In genomic region chr19:28393766-28394165, GRCm38 (mm10) we compare ENCODE assay signal across 16 mouse cellular contexts.
"Had no signal": no experiment of that assay in that cellular context is flagged by ENCODE, and none has a peak within 500 bp of the region (broad histone marks: within the 10 kb centered on the region; RNA-seq: fewer than 3 reads in every experiment).

No protein-coding gene starts in this region.

- H3K27ac ChIP-seq: lung, embryonic 15.5 days; macrophage; midbrain, embryonic 13.5 days; midbrain, embryonic 15.5 days; neural tube, embryonic 12.5 days had no signal

- DNase-seq: liver, postnatal 0 days; lung, adult 2 months; lung, postnatal 14 days; lung, postnatal 36 days; right cerebral cortex, postnatal 14 days; thymus, adult 18-20 months; thymus, postnatal 14 days; thymus, postnatal 36 days had no signal

- H3K27me3 ChIP-seq: lung, embryonic 15.5 days; megakaryocyte, embryonic 14.5 days; midbrain, embryonic 15.5 days; neural tube, embryonic 12.5 days had no signal

- H3K36me3 ChIP-seq: lung, embryonic 15.5 days; midbrain, embryonic 13.5 days; midbrain, embryonic 15.5 days; neural tube, embryonic 12.5 days had no signal

- H3K4me3 ChIP-seq: lung, embryonic 15.5 days; megakaryocyte, embryonic 14.5 days; midbrain, embryonic 13.5 days; midbrain, embryonic 15.5 days; neural tube, embryonic 12.5 days had no signal

- H3K9me3 ChIP-seq: lung, embryonic 15.5 days; megakaryocyte, embryonic 14.5 days; midbrain, embryonic 13.5 days; midbrain, embryonic 15.5 days; neural tube, embryonic 12.5 days had no signal

- H3K9ac ChIP-seq: liver, postnatal 0 days; lung, embryonic 15.5 days; midbrain, embryonic 13.5 days; midbrain, embryonic 15.5 days; neural tube, embryonic 12.5 days had no signal

- H3K4me2 ChIP-seq: lung, embryonic 15.5 days; midbrain, embryonic 11.5 days; midbrain, embryonic 13.5 days; midbrain, embryonic 15.5 days; neural tube, embryonic 12.5 days had no signal

- ATAC-seq: liver, postnatal 0 days; lung, postnatal 0 days; midbrain, embryonic 13.5 days; midbrain, embryonic 15.5 days had no signal

- H3K4me1 ChIP-seq: lung, embryonic 15.5 days; megakaryocyte, embryonic 14.5 days had no signal
